26 mouse cellular contexts compared by ENCODE assay signal in genomic region chr16:24859509-24860140, GRCm38 (mm10).
DNase-seq lines count a peak whose midpoint lies in the region; ATAC-seq and TF ChIP-seq lines count a peak whose summit lies in the region.
"Had no signal": no experiment of that assay in that cellular context is flagged by ENCODE, and none has a peak within 500 bp of the region (broad histone marks: within the 10 kb centered on the region; RNA-seq: fewer than 3 reads in every experiment).

No protein-coding gene starts in this region.

- H3K27me3 ChIP-seq in liver, adult 2 months (ENCODE audit: control insufficient read depth, insufficient read depth, low read length): no peaks in the 10 kb centered on the region
- no peaks in the 10 kb centered on the region for H3K27me3 ChIP-seq in liver, postnatal 0 days (ENCODE audit: insufficient read depth, low read length)
- H3K27me3 ChIP-seq in hindbrain, embryonic 16.5 days (replicated peaks; ENCODE audit: control insufficient read depth, insufficient read depth, low read length): no peaks in the 10 kb centered on the region
- H3K27me3 ChIP-seq: embryonic facial prominence, embryonic 13.5 days; forebrain, embryonic 12.5 days; hindbrain, embryonic 15.5 days; limb, embryonic 12.5 days; liver, embryonic 12.5 days; neural tube, embryonic 13.5 days; stomach, embryonic 15.5 days had no signal

- no peak for ATAC-seq in liver, postnatal 0 days
- ATAC-seq in megakaryocyte, adult 5-6 weeks (ENCODE audit: poor library complexity, severe bottlenecking): peak; percentile 90
- ATAC-seq in hindbrain, embryonic 16.5 days: no peak
- ATAC-seq: intestine, postnatal 0 days; liver, embryonic 12.5 days had no signal

- peak; percentile 29 for DNase-seq in liver, adult 2 months (ENCODE audit: extremely low read depth, low read depth, low spot score)
- DNase-seq in liver, postnatal 0 days: no peak
- peak; percentile 8 for DNase-seq in c-Kit-positive CD71-negative TER-119-negative erythroid progenitor cells, embryonic 14.5 days (ENCODE audit: low read depth)
- DNase-seq in layer of hippocampus, adult 18-20 months (ENCODE audit: low spot score in 2 of 2): no peak
- no peak for DNase-seq in adrenal gland, postnatal 25 days
- DNase-seq in thymus, postnatal 4 days: no peak
- DNase-seq: adrenal gland, postnatal 36 days; embryo, embryonic 11 days; kidney, postnatal 25 days; layer of hippocampus, postnatal 36 days; lung, adult 2 months; lung, postnatal 14 days; midbrain, embryonic 14.5 days had no signal

- H3K27ac ChIP-seq in liver, adult 2 months (replicated peaks; ENCODE audit: insufficient read depth, low read depth, low read length): no peak overlapping the region
- H3K27ac ChIP-seq in liver, postnatal 0 days (ENCODE audit: low read depth): no peak overlapping the region
- H3K27ac ChIP-seq in hindbrain, embryonic 16.5 days (ENCODE audit: low read depth, low read length): no peak overlapping the region
- H3K27ac ChIP-seq: embryonic facial prominence, embryonic 13.5 days; forebrain, embryonic 12.5 days; heart, embryonic 10.5 days; hindbrain, embryonic 15.5 days; limb, embryonic 12.5 days; liver, embryonic 12.5 days; neural tube, embryonic 13.5 days; stomach, embryonic 15.5 days had no signal

- no peak for TF ChIP-seq CTCF in liver, adult 2 months (IDR thresholded peaks at IDR 0.05; ENCODE audit: low read depth, low read length)
- TF ChIP-seq CTCF in liver, postnatal 0 days (IDR thresholded peaks at IDR 0.05; ENCODE audit: low read depth): no peak

- H3K4me2 ChIP-seq in liver, postnatal 0 days (ENCODE audit: low read depth, low read length): no peak overlapping the region
- no peak overlapping the region for H3K4me2 ChIP-seq in hindbrain, embryonic 16.5 days (ENCODE audit: low read length)
- H3K4me2 ChIP-seq: embryonic facial prominence, embryonic 13.5 days; forebrain, embryonic 12.5 days; hindbrain, embryonic 15.5 days; limb, embryonic 12.5 days; liver, embryonic 12.5 days; neural tube, embryonic 13.5 days; stomach, embryonic 15.5 days had no signal

- no peaks in the 10 kb centered on the region for H3K9me3 ChIP-seq in liver, postnatal 0 days (ENCODE audit: low read length)
- H3K9me3 ChIP-seq in hindbrain, embryonic 16.5 days (ENCODE audit: control insufficient read depth, low read length): no peaks in the 10 kb centered on the region
- H3K9me3 ChIP-seq: embryonic facial prominence, embryonic 13.5 days; forebrain, embryonic 12.5 days; heart, embryonic 10.5 days; hindbrain, embryonic 15.5 days; limb, embryonic 12.5 days; liver, embryonic 12.5 days; neural tube, embryonic 13.5 days; stomach, embryonic 15.5 days had no signal

- TF ChIP-seq EP300 in liver, postnatal 0 days (IDR thresholded peaks at IDR 0.05; ENCODE audit: low read depth): no peak

- H3K36me3 ChIP-seq in liver, adult 2 months (ENCODE audit: control insufficient read depth, insufficient read depth, low read length): no peaks in the 10 kb centered on the region
- H3K36me3 ChIP-seq in liver, postnatal 0 days (replicated peaks; ENCODE audit: insufficient read depth, low read length): no peaks in the 10 kb centered on the region
- no peaks in the 10 kb centered on the region for H3K36me3 ChIP-seq in hindbrain, embryonic 16.5 days (ENCODE audit: control insufficient read depth, insufficient read depth, low read length)
- H3K36me3 ChIP-seq: embryonic facial prominence, embryonic 13.5 days; forebrain, embryonic 12.5 days; heart, embryonic 10.5 days; hindbrain, embryonic 15.5 days; limb, embryonic 12.5 days; liver, embryonic 12.5 days; neural tube, embryonic 13.5 days; stomach, embryonic 15.5 days had no signal

- peaks cover 2% of the 10 kb centered on the region; the same call in 1 of the 2 replicates for H3K4me1 ChIP-seq in liver, adult 2 months (ENCODE audit: control insufficient read depth, insufficient read depth, low read length)
- no peaks in the 10 kb centered on the region for H3K4me1 ChIP-seq in liver, postnatal 0 days (ENCODE audit: insufficient read depth)
- no peaks in the 10 kb centered on the region for H3K4me1 ChIP-seq in hindbrain, embryonic 16.5 days (ENCODE audit: control insufficient read depth, insufficient read depth, low read depth, low read length)
- H3K4me1 ChIP-seq: forebrain, embryonic 12.5 days; hindbrain, embryonic 15.5 days; limb, embryonic 12.5 days; liver, embryonic 12.5 days; neural tube, embryonic 13.5 days; stomach, embryonic 15.5 days had no signal

- H3K79me2 ChIP-seq in liver, adult 2 months (ENCODE audit: control insufficient read depth, insufficient read depth, low read length): no peaks in the 10 kb centered on the region

- no peak for TF ChIP-seq POLR2A in liver, adult 2 months (IDR thresholded peaks at IDR 0.05; ENCODE audit: extremely low read depth, insufficient read depth, low read length)

- 60% methylated on average over 9 of the region's 9 CpGs for whole genome bisulfite sequencing in liver, adult 2 months
- 61% methylated on average over 9 of the region's 9 CpGs for WGBS in liver, postnatal 0 days (ENCODE audit: insufficient replicate concordance)
- WGBS in hindbrain, embryonic 16.5 days: 88% methylated on average over 9 of the region's 9 CpGs

- H3K9ac ChIP-seq in liver, adult 2 months (ENCODE audit: low read depth, low read length): no peak overlapping the region
- no peak overlapping the region for H3K9ac ChIP-seq in liver, postnatal 0 days (replicated peaks)
- no peak overlapping the region for H3K9ac ChIP-seq in hindbrain, embryonic 16.5 days (ENCODE audit: low read depth, low read length)
- H3K9ac ChIP-seq: embryonic facial prominence, embryonic 13.5 days; forebrain, embryonic 12.5 days; hindbrain, embryonic 15.5 days; limb, embryonic 12.5 days; liver, embryonic 12.5 days; neural tube, embryonic 13.5 days; stomach, embryonic 15.5 days had no signal

- no peak overlapping the region for H3K4me3 ChIP-seq in liver, adult 2 months (ENCODE audit: insufficient read depth, low read depth, low read length)
- no peak overlapping the region for H3K4me3 ChIP-seq in liver, postnatal 0 days (ENCODE audit: low read depth, low read length)
- no peak overlapping the region for H3K4me3 ChIP-seq in hindbrain, embryonic 16.5 days (ENCODE audit: low read length)
- H3K4me3 ChIP-seq: embryonic facial prominence, embryonic 13.5 days; erythroblast, embryonic 14.5 days; forebrain, embryonic 12.5 days; heart, embryonic 10.5 days; hindbrain, embryonic 15.5 days; limb, embryonic 12.5 days; liver, embryonic 12.5 days; myocyte; neural tube, embryonic 13.5 days; stomach, embryonic 15.5 days had no signal

Comparison
In these comparisons a context has a peak if more than half of its experiments do, and no peak if none do; other contexts are left out.
1. DNase-seq: peak in liver, adult 2 months (single experiment) and c-Kit-positive CD71-negative TER-119-negative erythroid progenitor cells, embryonic 14.5 days (single experiment); none in liver, postnatal 0 days (single experiment), layer of hippocampus, adult 18-20 months (0 of 2), adrenal gland, postnatal 25 days (single experiment) and thymus, postnatal 4 days (single experiment).